8 mouse cellular contexts compared by ENCODE assay signal in genomic region chr11:82951865-82952611, GRCm38 (mm10). TPM values are rescaled to one million over a fixed set of nuclear protein-coding genes. Genes with fewer than 3 reads are reported as not detected.
DNase-seq lines count a peak whose midpoint lies in the region; ATAC-seq and TF ChIP-seq lines count a peak whose summit lies in the region.

No protein-coding gene starts in this region.

- no peaks in the 10 kb centered on the region for H3K36me3 ChIP-seq in E14TG2a.4 (ENCODE audit: insufficient read depth, low read length)
- H3K36me3 ChIP-seq in heart, embryonic 10.5 days = no peaks in the 10 kb centered on the region
- H3K36me3 ChIP-seq in splenic B cell, adult 2 months (ENCODE audit: control insufficient read depth, insufficient read depth, low read length, poor library complexity, severe bottlenecking) = peaks cover 3% of the 10 kb centered on the region; the same call in 1 of the 2 replicates

- TF ChIP-seq CTCF in E14TG2a.4 (conservative IDR thresholded peaks at IDR 0.05; ENCODE audit: low read length) = no peak
- no peak for TF ChIP-seq CTCF in bone marrow, adult 2 months (IDR thresholded peaks at IDR 0.05; ENCODE audit: control insufficient read depth, insufficient read depth, low read length)

- peaks cover 67% of the 10 kb centered on the region for H3K27me3 ChIP-seq in E14TG2a.4 (ENCODE audit: insufficient read depth, low read length)
- H3K27me3 ChIP-seq in heart, embryonic 10.5 days (ENCODE audit: insufficient read depth, poor library complexity, severe bottlenecking) = peaks cover 54% of the 10 kb centered on the region
- H3K27me3 ChIP-seq in splenic B cell, adult 2 months (ENCODE audit: control insufficient read depth, insufficient read depth, low read length, poor library complexity, severe bottlenecking) = no peaks in the 10 kb centered on the region

- WGBS in bone marrow, adult 2 months = under 1% methylated on average over 28 of the region's 28 CpGs
- 4% methylated on average over 28 of the region's 28 CpGs for WGBS in heart, embryonic 10.5 days

- H3K4me3 ChIP-seq in E14TG2a.4 (replicated peaks; ENCODE audit: low read length) = peak overlapping the region; percentile 71
- peak overlapping the region; percentile 45 for H3K4me3 ChIP-seq in bone marrow, adult 2 months (replicated peaks; ENCODE audit: control insufficient read depth, low read depth, low read length)
- peak overlapping the region; percentile 48 for H3K4me3 ChIP-seq in heart, embryonic 10.5 days

- TF ChIP-seq POLR2A in bone marrow, adult 2 months (IDR thresholded peaks at IDR 0.05; ENCODE audit: borderline replicate concordance, control insufficient read depth, low read depth, low read length) = no peak

- H3K27ac ChIP-seq in bone marrow, adult 2 months (ENCODE audit: control insufficient read depth, insufficient read depth, low read depth, low read length, poor library complexity) = peak overlapping the region; percentile 71
- no peak overlapping the region for H3K27ac ChIP-seq in heart, embryonic 10.5 days

- no peak for DNase-seq in heart, embryonic 10.5 days (ENCODE audit: low spot score)
- DNase-seq in kidney, adult 9 months = peak; percentile 77
- peak; percentile 86 for DNase-seq in lung, postnatal 10 days
- DNase-seq in splenic B cell, adult 2 months (ENCODE audit: low read depth, low spot score) = peak; percentile 37
- no peak for DNase-seq in embryo, embryonic 10.5 days (ENCODE audit: low spot score)

- H3K9me3 ChIP-seq in E14TG2a.4 (ENCODE audit: low read length) = no peaks in the 10 kb centered on the region
- no peaks in the 10 kb centered on the region for H3K9me3 ChIP-seq in heart, embryonic 10.5 days

- ATAC-seq in inflammation-experienced regulatory T-cells, adult 6 months = no peak

- H3K4me1 ChIP-seq in E14TG2a.4 (replicated peaks; ENCODE audit: low read depth, low read length) = peaks cover 68% of the 10 kb centered on the region
- H3K4me1 ChIP-seq in bone marrow, adult 2 months (ENCODE audit: control insufficient read depth, insufficient read depth, low read length) = no peaks in the 10 kb centered on the region; the same call in 1 of the 2 replicates
- H3K4me1 ChIP-seq in heart, embryonic 10.5 days = peaks cover 17% of the 10 kb centered on the region

RNA-seq across cellular contexts. Expression of gene Slfn5, which starts 0.9 kb away (rescaled TPM):
- polyA plus RNA-seq in bone marrow, adult 2 months (2011; ENCODE audit: insufficient read depth, insufficient read length, low replicate concordance, missing spikeins) = 13.2 and 17.1 TPM in 2 replicates
- polyA plus RNA-seq in heart, embryonic 10.5 days (2016; fragmentation: Nextera tagmentation; extraction: Ambion mirVana) = 0.35 and 0.86 TPM in 2 replicates
- 10 to 100 TPM; 18.0 to 28.9 (median 27.4) TPM for polyA plus RNA-seq in inflammation-experienced regulatory T-cells, adult 6 months (2017; shearing (Covaris generic))

RNA-seq across cellular contexts. Expression of gene Slfn9, which starts 39.6 kb away (rescaled TPM):
- polyA plus RNA-seq in bone marrow, adult 2 months (2011; ENCODE audit: insufficient read depth, insufficient read length, low replicate concordance, missing spikeins) = 3.2 and 3.7 TPM in 2 replicates
- 12.6 and 17.8 TPM in 2 replicates for polyA plus RNA-seq in heart, embryonic 10.5 days (2016; fragmentation: Nextera tagmentation; extraction: Ambion mirVana)
- 10 to 100 TPM; 23.0 to 30.8 (median 23.2) TPM for polyA plus RNA-seq in inflammation-experienced regulatory T-cells, adult 6 months (2017; shearing (Covaris generic))

RNA-seq across cellular contexts. Expression of gene Unc45b, which starts 41.7 kb away (rescaled TPM):
- 2.4 and 2.5 TPM in 2 replicates for polyA plus RNA-seq in bone marrow, adult 2 months (2011; ENCODE audit: insufficient read depth, insufficient read length, low replicate concordance, missing spikeins)
- 185 and 294 TPM in 2 replicates for polyA plus RNA-seq in heart, embryonic 10.5 days (2016; fragmentation: Nextera tagmentation; extraction: Ambion mirVana)
- under 1 TPM in 1 of 3 experiments, not detected in 2; 0.25 TPM for polyA plus RNA-seq in inflammation-experienced regulatory T-cells, adult 6 months (2017; shearing (Covaris generic))

RNA-seq across cellular contexts. Expression of gene Nle1, which starts 43.8 kb away (rescaled TPM):
- polyA plus RNA-seq in bone marrow, adult 2 months (2011; ENCODE audit: insufficient read depth, insufficient read length, low replicate concordance, missing spikeins) = 24.9 and 33.6 TPM in 2 replicates
- polyA plus RNA-seq in heart, embryonic 10.5 days (2016; fragmentation: Nextera tagmentation; extraction: Ambion mirVana) = 29.1 and 37.7 TPM in 2 replicates
- polyA plus RNA-seq in inflammation-experienced regulatory T-cells, adult 6 months (2017; shearing (Covaris generic)) = 10 to 100 TPM; 17.9 to 56.0 (median 48.0) TPM

Comparison
In these comparisons a context has a peak if more than half of its experiments do, and no peak if none do; other contexts are left out.
1. DNase-seq: peak in kidney, adult 9 months (single experiment), lung, postnatal 10 days (single experiment) and splenic B cell, adult 2 months (single experiment); none in heart, embryonic 10.5 days (single experiment) and embryo, embryonic 10.5 days (single experiment).
2. RNA of gene Unc45b, which starts 41.7 kb away (polyA plus RNA-seq): 185 to 294 TPM in heart, embryonic 10.5 days; 2.4 to 2.5 TPM in bone marrow, adult 2 months and 0.25 TPM in inflammation-experienced regulatory T-cells, adult 6 months; every median in the first group is over 10 times any median in the second.
3. Peak in every context shown above with its lines, with median percentiles within 50 percentile points of each other: H3K4me3 ChIP-seq.